Mouse (Mus musculus) kidney, embryonic 14.5 days (tissue): ENCODE measurements around the gene Icosl. TPM values are rescaled to one million over a fixed set of nuclear protein-coding genes. Genes with fewer than 3 reads are reported as not detected.

Source experiments
- ATAC-seq: fragments of 200-750 bp; cut with Nextera tagmentation; 2 replicates; pipeline ENCODE4 v1.8.0; 2017; ENCODE audit warnings: moderate number of reproducible peaks, mild to moderate bottlenecking, moderate TSS enrichment, moderate library complexity; ENCODE audit not compliant: low FRiP score, low TSS enrichment
- H3K27ac ChIP-seq: fragments of 300-500 bp; sonication (generic); 2 replicates; pipeline ENCODE4 v1.5.1; 2014; ENCODE audit warnings: low read depth, mild to moderate bottlenecking, low read length, moderate library complexity, mixed read lengths
- H3K27me3 ChIP-seq: fragments of 300-500 bp; sonication (generic); 2 replicates; pipeline ENCODE4 v1.6.1; 2014; ENCODE audit warnings: mild to moderate bottlenecking, low read length; ENCODE audit not compliant: control insufficient read depth, insufficient read depth
- H3K36me3 ChIP-seq: fragments of 300-500 bp; sonication (generic); 2 replicates; pipeline ENCODE4 v1.6.1; 2014; ENCODE audit warnings: low read length, mixed read lengths; ENCODE audit not compliant: control insufficient read depth, insufficient read depth
- H3K4me1 ChIP-seq: fragments of 300-500 bp; sonication (generic); 2 replicates; pipeline ENCODE4 v1.6.1; 2014; ENCODE audit warnings: low read length, mixed read lengths; ENCODE audit not compliant: control insufficient read depth, insufficient read depth
- H3K4me2 ChIP-seq: fragments of 300-500 bp; sonication (generic); replicated peaks from 2 replicates; pipeline ENCODE4 v1.6.1; 2014; ENCODE audit warnings: low read depth, mild to moderate bottlenecking, low read length
- H3K4me3 ChIP-seq: fragments of 300-500 bp; sonication (generic); 2 replicates; pipeline ENCODE4 v1.5.1; 2014; ENCODE audit warnings: mild to moderate bottlenecking, low read length
- H3K9ac ChIP-seq: fragments of 300-500 bp; sonication (generic); 2 replicates; pipeline ENCODE4 v1.6.1; 2014; ENCODE audit warnings: low read depth, mild to moderate bottlenecking, low read length, moderate library complexity
- H3K9me3 ChIP-seq: fragments of 300-500 bp; sonication (generic); 2 replicates; pipeline ENCODE4 v1.6.1; 2016; ENCODE audit warnings: low read length; ENCODE audit not compliant: control insufficient read depth
- WGBS: fragments of 180-500 bp; shearing (Covaris S2); extraction: QIAGEN DNeasy Blood & Tissue Kit; methylation state at CpG from one replicate; pipeline ENCODE4 v1.1.7; 2014; 5-methylcytosine and 5-hydroxymethylcytosine counted together
- polyA plus RNA-seq: library from polyadenylated mRNA; unstranded; fragments of >200 nt; fragmentation: Nextera tagmentation; extraction: Ambion mirVana; gene quantifications from 2 replicates; pipeline ENCODE4 v1.2.1, GENCODE M21; 2014

Gene Icosl
- polyA plus RNA-seq, 1 experiment from 2014 or later = 4.8 TPM

DNA sequence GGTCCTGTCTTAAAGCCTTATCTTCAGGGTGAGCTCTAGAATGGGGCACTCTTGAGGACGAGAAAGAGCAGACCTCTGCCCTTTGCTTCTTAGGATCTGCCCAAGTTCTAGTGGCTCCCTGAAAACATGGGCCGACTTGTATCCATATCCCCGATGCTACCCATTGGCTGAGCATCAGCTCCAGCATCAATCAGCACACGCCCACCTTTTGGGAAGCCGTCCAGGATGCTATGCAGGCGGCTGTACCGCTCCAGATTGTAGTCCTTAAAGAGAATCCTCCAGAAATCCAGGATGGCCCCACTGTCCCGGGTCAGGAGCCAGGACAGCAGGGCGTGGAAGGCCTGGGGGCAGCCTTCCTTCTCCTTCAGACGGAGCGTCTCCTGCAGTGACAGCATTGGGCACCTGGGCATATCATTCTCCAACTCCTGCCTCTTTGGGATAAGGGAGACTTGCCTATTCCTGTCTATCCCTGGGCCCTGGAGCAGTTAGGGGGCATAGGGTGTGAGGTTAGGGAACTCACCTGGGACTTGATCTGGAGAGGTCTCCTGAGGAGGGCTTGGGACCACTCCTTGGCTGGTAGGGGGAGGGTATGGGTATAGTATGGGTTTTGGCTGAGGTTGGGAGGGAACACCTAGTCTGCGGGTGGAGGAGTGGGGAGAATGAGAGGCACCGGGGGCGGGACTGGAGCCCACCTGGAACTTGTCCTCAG, 26.3 kb upstream of the Icosl start:
- Histone ChIP-seq H3K9me3 (no peaks in the 10 kb centered on the region), H3K27me3 (no peaks in the 10 kb centered on the region), H3K9ac (no peak overlapping the region), H3K27ac (no peak overlapping the region), H3K4me2 (peak overlapping the region; percentile 31), H3K36me3 (no peaks in the 10 kb centered on the region), H3K4me3 (peak overlapping the region; percentile 12; the same call in 1 of the 2 replicates), H3K4me1 (0 out of 2 replicates have a peak, but pooled peaks cover 4% of the 10 kb centered on the region)
- 60% methylated on average over 14 of the region's 14 CpGs for WGBS
- peak; percentile 29 for ATAC-seq

DNA sequence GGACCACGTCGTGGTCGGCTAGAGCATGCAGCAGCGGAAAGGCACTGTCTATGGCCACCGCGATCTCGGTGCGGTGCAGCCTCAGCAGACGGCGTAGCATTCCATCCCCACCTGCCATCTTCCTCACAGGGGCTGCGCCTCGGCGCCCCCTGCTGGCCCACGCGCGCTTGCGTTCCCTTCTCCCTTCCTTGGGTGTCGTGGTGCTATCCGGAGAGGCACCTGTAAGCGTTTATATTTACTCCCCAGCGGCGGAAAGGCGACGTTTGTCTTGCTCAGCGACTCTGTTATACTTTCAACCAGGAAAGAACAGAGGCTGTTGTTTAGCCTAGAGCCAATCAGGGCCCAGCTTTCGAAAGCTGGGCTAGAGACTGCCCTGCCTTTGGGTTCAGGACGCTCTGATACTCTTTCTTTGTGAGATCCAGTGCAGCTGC, 25.7 kb upstream of the Icosl start, which contains the start of gene Aire:
Gene Aire (minus strand): TSS at position 205 of the 431 bp plus-strand sequence.
- WGBS = under 1% methylated on average over 22 of the region's 27 CpGs
- Histone ChIP-seq H3K27me3 (no peaks in the 10 kb centered on the region), H3K36me3 (no peaks in the 10 kb centered on the region), H3K9me3 (no peaks in the 10 kb centered on the region), H3K4me1 (0 out of 2 replicates have a peak, but pooled peaks cover 4% of the 10 kb centered on the region), H3K4me2 (peak within 1 kb of the TSS; percentile 31), H3K9ac (no peak within 1 kb of the TSS), H3K4me3 (peak within 1 kb of the TSS; percentile 12), H3K27ac (no peak within 1 kb of the TSS)
- peak; percentile 67 for ATAC-seq

DNA sequence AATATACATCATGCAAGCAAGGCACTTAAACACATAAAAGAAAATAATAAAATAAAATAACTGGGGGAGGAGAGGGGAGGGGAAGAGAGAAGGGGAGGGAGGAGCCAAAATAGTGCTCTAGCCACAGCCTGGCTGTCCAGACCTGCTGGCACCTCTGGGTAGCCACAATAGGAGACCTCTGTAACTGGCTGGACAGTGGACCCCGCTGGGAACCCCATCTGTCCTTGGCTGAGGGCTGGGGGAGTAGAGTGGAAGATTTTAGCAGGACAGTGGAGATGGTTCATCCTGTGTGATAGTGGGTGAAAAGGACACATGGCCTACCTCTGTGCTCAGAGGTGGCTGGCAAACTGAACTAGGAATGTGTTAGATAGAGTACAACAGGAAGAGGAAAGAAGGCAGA, 24.6 kb upstream of the Icosl start:
- Histone ChIP-seq H3K36me3 (no peaks in the 10 kb centered on the region), H3K9me3 (no peaks in the 10 kb centered on the region), H3K9ac (no peak overlapping the region), H3K4me1 (0 out of 2 replicates have a peak, but pooled peaks cover 4% of the 10 kb centered on the region), H3K27ac (no peak overlapping the region), H3K27me3 (no peaks in the 10 kb centered on the region), H3K4me2 (no peak overlapping the region), H3K4me3 (no peak overlapping the region)
- ATAC-seq = no peak
- 74% methylated on average over 1 of the region's 1 CpGs for WGBS

DNA sequence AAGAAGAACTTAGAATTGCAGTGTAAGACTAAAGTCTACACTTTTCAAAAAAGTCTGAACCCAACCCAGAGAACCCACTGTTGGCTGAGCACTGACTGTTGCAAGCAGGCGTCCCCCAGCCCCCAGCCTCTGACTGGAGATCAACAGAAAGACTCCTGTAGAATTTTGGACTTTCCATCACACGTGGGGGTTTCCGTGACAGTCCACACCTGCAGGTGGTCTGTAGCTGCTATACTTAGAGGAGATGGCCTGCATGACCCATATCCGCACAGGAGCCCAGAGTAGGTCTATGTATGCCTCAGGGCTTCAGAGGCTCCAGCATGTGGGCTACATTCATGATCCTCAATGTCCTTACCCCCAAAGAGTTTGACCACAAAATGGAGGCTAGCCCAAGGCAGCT, 22.7 kb upstream of the Icosl start:
- H3K36me3 ChIP-seq = no peaks in the 10 kb centered on the region
- 82% methylated on average over 4 of the region's 4 CpGs for WGBS
- no peak for ATAC-seq
- H3K27ac ChIP-seq = no peak overlapping the region
- H3K4me1 ChIP-seq = 0 out of 2 replicates have a peak, but pooled peaks cover 4% of the 10 kb centered on the region
- no peaks in the 10 kb centered on the region for H3K27me3 ChIP-seq
- no peak overlapping the region for H3K9ac ChIP-seq
- no peak overlapping the region for H3K4me2 ChIP-seq
- no peak overlapping the region for H3K4me3 ChIP-seq
- no peaks in the 10 kb centered on the region for H3K9me3 ChIP-seq

DNA sequence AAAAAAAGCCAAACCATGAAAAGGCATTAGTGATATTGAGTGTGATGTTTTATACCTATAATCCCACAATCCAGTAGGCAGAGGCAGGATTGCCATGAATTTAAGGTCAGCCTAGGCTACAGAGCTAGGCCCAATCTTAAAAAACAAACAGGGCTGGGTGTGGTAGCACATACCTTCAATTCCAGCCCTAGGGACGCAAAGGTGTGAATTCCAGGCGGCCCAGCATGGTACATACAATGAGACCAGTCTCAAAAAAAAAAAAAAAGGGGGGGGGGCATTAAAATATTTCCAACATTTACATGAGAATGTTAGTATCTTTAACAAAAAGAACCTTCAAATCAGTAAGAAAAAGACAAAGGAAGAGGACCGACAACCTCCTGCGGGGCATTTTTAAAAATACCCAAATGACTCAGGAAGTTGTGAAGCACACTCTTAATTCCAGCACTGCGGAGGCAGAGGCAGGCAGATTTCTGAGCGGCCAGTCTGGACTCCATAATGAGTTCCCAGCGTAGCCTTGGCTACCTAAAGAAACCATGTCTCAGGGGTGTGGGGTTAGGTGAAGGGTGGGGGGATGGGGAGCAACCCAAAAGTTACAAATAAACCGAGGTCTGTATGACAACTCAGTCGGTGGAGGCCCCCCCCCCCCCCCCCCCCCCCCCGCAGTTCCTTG, 20.9 kb upstream of the Icosl start:
- no peak for ATAC-seq
- 87% methylated on average over 9 of the region's 10 CpGs for WGBS
- no peaks in the 10 kb centered on the region for H3K27me3 ChIP-seq
- no peak overlapping the region for H3K4me3 ChIP-seq
- no peaks in the 10 kb centered on the region for H3K36me3 ChIP-seq
- H3K9ac ChIP-seq = no peak overlapping the region
- H3K27ac ChIP-seq = no peak overlapping the region
- H3K4me2 ChIP-seq = no peak overlapping the region
- H3K4me1 ChIP-seq = 0 out of 2 replicates have a peak, but pooled peaks cover 4% of the 10 kb centered on the region
- no peaks in the 10 kb centered on the region for H3K9me3 ChIP-seq

DNA sequence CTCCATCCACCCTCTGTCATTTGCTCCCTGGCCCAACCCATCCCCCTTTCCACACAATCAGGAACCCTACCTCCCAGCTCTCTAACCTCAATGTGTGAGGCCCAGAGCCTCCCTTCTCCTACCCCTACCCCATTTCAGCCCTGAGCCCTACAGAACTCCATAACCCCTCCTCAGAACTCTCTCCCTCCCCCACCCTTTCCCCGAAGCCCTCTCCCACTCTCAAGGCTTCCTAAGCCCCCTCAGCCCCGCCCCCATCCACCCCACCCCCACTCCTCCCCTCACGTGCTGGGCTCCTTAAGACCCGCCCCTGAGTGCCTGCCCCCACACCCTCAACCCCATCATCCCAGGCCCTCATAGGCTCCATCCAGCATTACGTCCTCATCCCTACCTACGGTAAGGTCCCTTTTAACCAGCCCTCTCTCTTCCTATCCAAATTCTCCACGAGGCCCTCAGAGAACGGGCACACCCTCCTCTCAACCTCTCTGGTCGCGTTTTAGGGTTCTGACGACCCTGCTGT, 19.5 kb upstream of the Icosl start:
- 60% methylated on average over 11 of the region's 11 CpGs for WGBS
- no peak overlapping the region for H3K9ac ChIP-seq
- no peaks in the 10 kb centered on the region for H3K9me3 ChIP-seq
- ATAC-seq = no peak
- H3K4me1 ChIP-seq = no peaks in the 10 kb centered on the region
- no peaks in the 10 kb centered on the region for H3K27me3 ChIP-seq
- H3K27ac ChIP-seq = no peak overlapping the region
- H3K4me2 ChIP-seq = no peak overlapping the region
- no peaks in the 10 kb centered on the region for H3K36me3 ChIP-seq
- H3K4me3 ChIP-seq = no peak overlapping the region

DNA sequence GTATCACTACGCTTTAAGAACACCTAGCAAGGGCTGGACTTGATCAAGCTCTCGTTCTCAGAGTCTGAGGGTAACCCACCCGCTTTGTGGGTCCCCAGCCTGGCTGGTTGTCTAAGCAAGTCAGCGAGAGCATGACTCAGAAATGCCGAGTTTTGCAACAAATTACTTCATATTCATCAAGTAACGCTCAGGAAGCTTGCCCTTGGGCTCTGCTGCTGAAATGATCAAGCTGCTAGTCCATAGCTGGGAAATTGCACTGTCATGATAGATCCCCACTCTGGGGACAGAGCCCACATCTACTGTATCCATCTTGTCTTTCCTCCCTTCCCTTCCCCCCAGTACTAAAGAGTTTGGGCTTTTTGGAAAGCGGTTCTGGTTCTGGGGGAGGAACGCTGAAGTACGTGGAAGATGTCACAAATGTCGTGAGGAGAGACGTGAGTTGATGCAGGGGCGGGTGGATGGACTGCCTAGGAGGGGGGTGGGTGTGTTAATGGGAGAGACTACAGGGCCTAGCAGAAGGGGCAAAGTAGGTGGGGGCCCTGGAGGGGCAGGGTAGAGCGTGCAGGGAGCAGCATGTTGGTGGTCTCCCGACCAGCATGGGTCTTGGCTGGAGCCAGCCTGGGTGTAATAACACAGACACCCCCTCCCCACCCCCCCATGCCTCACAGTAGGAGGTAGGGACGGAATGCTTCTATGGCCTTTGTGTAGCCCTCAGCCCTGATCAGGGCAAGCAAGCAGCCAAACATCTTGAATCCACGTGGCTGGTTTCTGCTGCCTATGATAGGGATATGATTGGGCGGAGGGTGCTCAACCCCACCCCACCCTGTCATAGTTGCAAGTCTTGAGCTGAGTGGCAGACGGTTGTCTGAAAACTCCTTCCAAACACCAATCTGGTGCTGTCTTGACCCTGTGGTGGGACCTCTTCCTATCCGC, 14.2 kb upstream of the Icosl start:
- Histone ChIP-seq H3K9me3 (no peaks in the 10 kb centered on the region), H3K27me3 (no peaks in the 10 kb centered on the region), H3K36me3 (no peaks in the 10 kb centered on the region), H3K4me1 (no peaks in the 10 kb centered on the region), H3K4me3 (no peak overlapping the region), H3K4me2 (no peak overlapping the region), H3K9ac (no peak overlapping the region), H3K27ac (no peak overlapping the region)
- WGBS = 73% methylated on average over 19 of the region's 19 CpGs
- ATAC-seq = no peak

DNA sequence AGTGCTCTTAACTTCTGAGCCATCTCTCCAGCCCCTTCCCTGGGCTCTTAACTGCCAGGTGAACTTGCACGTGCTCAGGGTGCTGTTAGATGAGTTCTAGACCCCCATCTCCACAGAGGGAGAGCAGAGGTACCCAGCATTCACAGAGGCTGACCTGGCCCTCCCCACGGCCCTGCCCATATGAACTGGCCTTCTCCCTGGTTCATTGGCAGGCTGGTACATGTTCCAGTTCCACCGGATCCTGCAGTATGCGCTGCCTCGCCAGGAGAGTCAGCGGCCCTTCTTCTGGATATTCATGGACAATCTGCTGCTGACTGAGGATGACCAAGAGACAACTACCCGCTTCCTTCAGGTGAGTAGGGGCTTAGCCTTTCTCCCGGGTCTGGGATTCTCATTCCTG, 12.0 kb upstream of the Icosl start:
- Histone ChIP-seq H3K36me3 (no peaks in the 10 kb centered on the region), H3K9me3 (no peaks in the 10 kb centered on the region), H3K4me1 (no peaks in the 10 kb centered on the region), H3K4me3 (no peak overlapping the region), H3K9ac (no peak overlapping the region), H3K27me3 (no peaks in the 10 kb centered on the region), H3K4me2 (no peak overlapping the region), H3K27ac (no peak overlapping the region)
- ATAC-seq = no peak
- WGBS = 92% methylated on average over 8 of the region's 8 CpGs
